ENCODE assay signal across 14 mouse cellular contexts in genomic region chr7:145112887-145113531, GRCm38 (mm10).
DNase-seq lines count a peak whose midpoint lies in the region; ATAC-seq and TF ChIP-seq lines count a peak whose summit lies in the region.
"Had no signal": no experiment of that assay in that cellular context is flagged by ENCODE, and none has a peak within 500 bp of the region (broad histone marks: within the 10 kb centered on the region; RNA-seq: fewer than 3 reads in every experiment).

No protein-coding gene starts in this region.

- no peaks in the 10 kb centered on the region for H3K79me3 ChIP-seq in C2C12 (ENCODE audit: low read depth)

- H3K27me3 ChIP-seq in kidney, embryonic 15.5 days, result no peaks in the 10 kb centered on the region
- H3K27me3 ChIP-seq in C2C12 (ENCODE audit: control insufficient read depth, insufficient read depth, insufficient read length), result no peaks in the 10 kb centered on the region
- H3K27me3 ChIP-seq in limb, embryonic 15.5 days, result no peaks in the 10 kb centered on the region
- H3K27me3 ChIP-seq in forebrain, embryonic 10.5 days (ENCODE audit: poor library complexity, severe bottlenecking), result peaks cover 8% of the 10 kb centered on the region; the same call in 1 of the 2 replicates
- H3K27me3 ChIP-seq: embryonic facial prominence, embryonic 13.5 days; stomach, embryonic 15.5 days had no signal

- 84% methylated on average over 7 of the region's 7 CpGs for WGBS in kidney, embryonic 15.5 days
- 75% methylated on average over 7 of the region's 7 CpGs for WGBS in limb, embryonic 15.5 days
- 81% methylated on average over 7 of the region's 7 CpGs for WGBS in forebrain, embryonic 10.5 days

- H3K9ac ChIP-seq in kidney, embryonic 15.5 days, result no peak overlapping the region
- no peak overlapping the region for H3K9ac ChIP-seq in limb, embryonic 15.5 days
- H3K9ac ChIP-seq: embryonic facial prominence, embryonic 13.5 days; forebrain, postnatal 0 days; limb, embryonic 12.5 days; stomach, embryonic 15.5 days had no signal

- H3K4me3 ChIP-seq in gastrocnemius, adult 2 months, result no peak overlapping the region
- H3K4me3 ChIP-seq in kidney, embryonic 15.5 days (replicated peaks), result no peak overlapping the region
- no peak overlapping the region for H3K4me3 ChIP-seq in C2C12 (ENCODE audit: insufficient read depth, poor library complexity, severe bottlenecking)
- no peak overlapping the region for H3K4me3 ChIP-seq in limb, embryonic 15.5 days
- no peak overlapping the region for H3K4me3 ChIP-seq in forebrain, embryonic 10.5 days
- H3K4me3 ChIP-seq: embryonic facial prominence, embryonic 13.5 days; limb, embryonic 12.5 days; stomach, embryonic 15.5 days had no signal

- H3K27ac ChIP-seq in gastrocnemius, adult 2 months, result peak overlapping the region; percentile 87
- peak overlapping the region; percentile 96 for H3K27ac ChIP-seq in kidney, embryonic 15.5 days
- peak overlapping the region; percentile 83; the same call in 1 of the 2 replicates for H3K27ac ChIP-seq in limb, embryonic 15.5 days
- no peak overlapping the region for H3K27ac ChIP-seq in forebrain, embryonic 10.5 days

- no peak for TF ChIP-seq CTCF in gastrocnemius, adult 2 months (IDR thresholded peaks at IDR 0.05)
- TF ChIP-seq CTCF in C2C12 (IDR thresholded peaks at IDR 0.05; ENCODE audit: control insufficient read depth, insufficient read depth, insufficient read length), result no peak

- peaks cover 66% of the 10 kb centered on the region for H3K4me1 ChIP-seq in kidney, embryonic 15.5 days
- peaks cover 30% of the 10 kb centered on the region for H3K4me1 ChIP-seq in limb, embryonic 15.5 days
- peaks cover 31% of the 10 kb centered on the region for H3K4me1 ChIP-seq in forebrain, embryonic 10.5 days

- no peak overlapping the region for H3K4me2 ChIP-seq in kidney, embryonic 15.5 days
- no peak overlapping the region for H3K4me2 ChIP-seq in limb, embryonic 15.5 days
- H3K4me2 ChIP-seq: embryonic facial prominence, embryonic 13.5 days; limb, embryonic 12.5 days; stomach, embryonic 15.5 days had no signal

- H3K9me3 ChIP-seq in kidney, embryonic 15.5 days (replicated peaks), result no peaks in the 10 kb centered on the region
- no peaks in the 10 kb centered on the region for H3K9me3 ChIP-seq in limb, embryonic 15.5 days
- no peaks in the 10 kb centered on the region for H3K9me3 ChIP-seq in forebrain, embryonic 10.5 days
- H3K9me3 ChIP-seq: embryonic facial prominence, embryonic 13.5 days; limb, embryonic 12.5 days; stomach, embryonic 15.5 days had no signal

- H3K36me3 ChIP-seq in kidney, embryonic 15.5 days, result no peaks in the 10 kb centered on the region
- no peaks in the 10 kb centered on the region for H3K36me3 ChIP-seq in C2C12 (ENCODE audit: control insufficient read depth, insufficient read depth)
- H3K36me3 ChIP-seq in limb, embryonic 15.5 days, result no peaks in the 10 kb centered on the region
- H3K36me3 ChIP-seq in forebrain, embryonic 10.5 days (replicated peaks), result no peaks in the 10 kb centered on the region
- H3K36me3 ChIP-seq: embryonic facial prominence, embryonic 13.5 days; limb, embryonic 12.5 days; stomach, embryonic 15.5 days had no signal

- H3K79me2 ChIP-seq in C2C12 (ENCODE audit: control insufficient read depth, insufficient read depth), result no peaks in the 10 kb centered on the region

- H3ac ChIP-seq in C2C12 (ENCODE audit: control insufficient read depth, insufficient read length, low read depth), result peak overlapping the region; percentile 26

- no peak for ATAC-seq in kidney, embryonic 15.5 days (replicated peaks; ENCODE audit: low FRiP score)
- no peak for ATAC-seq in limb, embryonic 15.5 days (ENCODE audit: insufficient number of reproducible peaks, low FRiP score, low TSS enrichment, low read depth)
- ATAC-seq: forebrain, postnatal 0 days had no signal

- no peak for DNase-seq in gastrocnemius, adult 2 months
- DNase-seq in gastrocnemius, adult 18-20 months (ENCODE audit: low spot score), result no peak
- no peak for DNase-seq in kidney, postnatal 10 days
- DNase-seq in testis, postnatal 10 days (ENCODE audit: low spot score), result no peak
- DNase-seq in forebrain, embryonic 10.5 days (ENCODE audit: extremely low spot score, low spot score), result no peak
- DNase-seq: cerebellum, adult 9-11 months; forebrain, postnatal 0 days; right cerebral cortex, postnatal 4 days had no signal

- intact Hi-C loops in gastrocnemius, adult 2 months (cut with DNase I), result no loop called here

TF ChIP-seq in C2C12, 6 proteins besides CTCF, POLR2A, EP300 and RAD21:
- TF ChIP-seq MAX (IDR thresholded peaks at IDR 0.05), result no peak
- peak; percentile 7 for TF ChIP-seq MYOD1 (IDR thresholded peaks at IDR 0.05; ENCODE audit: control insufficient read depth, insufficient read length, low read depth)
